Mouse (Mus musculus) frontal cortex, postnatal 10 days (tissue): ENCODE results near the gene Ptprm.

Experiments
- DNase-seq, 2 experiments: peaks; one replicate each; pipeline ENCODE4 v3.0.0; 2022; ENCODE audit warnings: low spot score in 2 of 2, mixed read lengths in 1 of 2

The Ptprm gene

DNA sequence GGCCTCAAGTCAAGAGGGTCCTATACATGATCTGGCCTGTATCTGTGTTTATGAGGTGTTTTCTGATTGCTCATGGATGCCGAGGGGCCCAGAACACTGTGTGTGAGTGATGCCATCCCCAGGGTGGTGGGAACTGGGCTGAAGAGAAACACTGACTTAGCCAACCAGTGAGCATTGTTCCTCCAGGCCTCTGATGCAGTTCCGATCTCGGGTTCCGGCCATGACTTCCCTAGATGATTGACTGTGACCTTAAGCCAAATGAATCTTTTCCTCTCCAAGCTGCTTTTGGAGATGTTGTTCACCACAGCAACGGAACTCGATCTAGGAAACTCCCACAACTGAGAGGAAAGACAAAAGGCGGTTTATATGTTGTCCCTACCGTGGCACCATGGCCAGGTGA, 9.1 kb downstream of the Ptprm start:
- DNase-seq, result no peak

DNA sequence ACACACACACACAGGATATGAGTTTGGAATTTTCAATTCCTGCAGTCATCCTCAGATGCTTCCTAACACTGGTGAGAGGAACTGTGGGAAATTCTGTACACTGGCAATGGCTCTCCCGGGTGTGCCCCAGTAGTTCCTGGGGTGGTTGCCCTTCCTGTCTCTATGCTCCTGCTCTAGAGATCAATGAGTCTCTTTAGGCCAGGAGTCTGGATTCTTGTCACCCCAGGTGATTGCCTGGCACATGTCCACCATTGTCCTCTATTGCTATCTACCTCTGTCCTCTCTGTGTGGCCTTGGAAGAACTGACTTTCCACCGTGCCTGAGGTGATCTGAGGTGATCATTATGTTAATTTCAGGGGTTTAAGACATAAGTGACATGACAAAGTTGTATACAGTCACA, 10.8 kb downstream of the Ptprm start:
- no peak for DNase-seq

DNA sequence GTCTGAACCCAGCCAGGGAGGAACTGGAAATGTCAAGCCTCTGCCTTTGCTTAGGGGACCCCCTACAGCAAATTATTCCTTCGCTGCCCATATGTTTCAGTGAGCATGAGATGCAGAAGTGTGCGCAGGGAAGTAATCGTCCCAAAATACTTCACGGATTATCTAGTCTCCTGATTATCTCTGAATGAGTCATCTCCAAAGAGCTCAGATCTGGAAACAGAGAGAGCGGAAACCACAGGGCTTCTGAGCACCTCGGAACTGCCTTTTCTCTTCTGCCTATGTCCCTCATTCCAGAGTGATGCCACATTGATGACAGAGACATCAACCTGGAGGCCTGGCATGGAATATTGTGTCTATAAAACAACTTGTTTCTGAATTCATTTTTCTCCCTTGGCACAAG, 11.3 kb downstream of the Ptprm start:
- no peak for DNase-seq

DNA sequence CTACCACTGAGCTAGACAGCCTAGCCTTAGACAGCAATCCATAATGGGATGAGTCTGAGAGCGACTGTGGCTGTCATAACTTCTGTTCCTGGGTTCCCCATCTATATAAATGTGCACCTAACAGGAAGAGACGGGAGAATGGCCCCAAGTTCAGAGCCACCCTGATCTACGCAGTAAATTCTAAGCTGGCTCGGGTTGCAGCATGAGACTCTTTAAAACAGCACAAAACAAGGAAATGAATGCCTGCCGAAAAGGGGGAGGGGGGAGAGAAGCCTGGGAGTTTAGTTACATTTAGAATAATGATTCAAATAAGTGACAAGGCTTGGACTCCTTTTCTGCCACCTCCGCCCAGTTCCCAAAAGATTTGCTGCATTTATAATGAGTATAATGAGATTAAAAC, 13.9 kb downstream of the Ptprm start:
- DNase-seq, result no peak

DNA sequence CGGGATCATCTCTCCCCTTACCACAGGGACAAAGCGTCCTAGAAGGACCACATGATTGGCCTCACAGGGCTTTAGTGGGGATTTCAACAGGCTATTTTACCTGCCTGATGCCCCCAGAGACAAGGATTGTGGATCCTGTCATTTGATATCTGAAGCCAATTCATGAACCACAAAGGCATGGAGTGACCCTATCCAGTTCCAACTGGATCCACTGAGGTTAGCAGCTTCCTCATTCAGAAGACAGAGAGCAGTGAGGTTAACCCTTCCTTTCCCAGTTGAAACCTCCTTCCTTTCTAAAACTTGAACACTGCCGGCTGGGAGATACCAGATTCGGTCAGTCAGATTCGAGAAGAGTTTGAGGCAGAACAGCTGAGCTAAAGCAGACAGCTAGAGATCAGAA, 14.7 kb downstream of the Ptprm start:
- DNase-seq, result no peak

DNA sequence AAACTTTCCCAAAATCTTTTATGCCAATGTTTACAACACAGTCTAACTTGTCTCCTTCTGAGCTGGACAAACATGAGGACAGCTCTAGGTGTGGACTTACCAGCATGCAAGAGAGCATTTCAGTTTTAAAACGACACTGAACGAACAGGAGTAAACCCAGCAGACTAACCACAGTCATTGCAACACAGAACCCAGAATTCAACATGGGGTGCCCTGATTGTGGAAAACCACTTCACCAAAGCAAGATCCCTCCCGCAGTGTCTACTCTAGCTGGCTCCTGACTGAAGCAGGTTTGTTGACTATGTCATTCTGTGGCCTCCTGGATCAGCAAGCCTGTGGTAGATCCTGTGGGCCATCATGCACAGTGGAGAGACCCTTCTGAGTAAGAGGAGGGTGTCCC, 19.9 kb downstream of the Ptprm start:
- no peak for DNase-seq

DNA sequence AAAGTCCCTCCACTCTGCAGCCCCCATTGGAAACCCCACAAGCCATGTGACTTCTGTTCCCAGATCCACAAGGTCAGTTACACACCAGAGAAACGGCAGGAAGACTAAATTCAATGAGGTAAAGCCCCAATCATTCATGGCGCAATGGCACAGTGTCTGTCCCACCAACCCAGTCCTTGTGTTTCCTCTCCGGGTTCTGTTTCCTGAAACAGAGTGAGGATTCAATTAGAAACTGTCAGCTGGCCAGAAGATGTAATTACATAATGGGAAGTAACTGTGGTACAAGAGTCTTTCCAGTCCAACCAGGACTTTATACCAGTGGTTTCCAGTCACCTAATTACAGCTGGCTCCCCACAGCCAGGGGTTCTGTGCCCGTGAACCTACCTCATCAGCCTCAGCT, 24.8 kb downstream of the Ptprm start:
- no peak for DNase-seq

DNA sequence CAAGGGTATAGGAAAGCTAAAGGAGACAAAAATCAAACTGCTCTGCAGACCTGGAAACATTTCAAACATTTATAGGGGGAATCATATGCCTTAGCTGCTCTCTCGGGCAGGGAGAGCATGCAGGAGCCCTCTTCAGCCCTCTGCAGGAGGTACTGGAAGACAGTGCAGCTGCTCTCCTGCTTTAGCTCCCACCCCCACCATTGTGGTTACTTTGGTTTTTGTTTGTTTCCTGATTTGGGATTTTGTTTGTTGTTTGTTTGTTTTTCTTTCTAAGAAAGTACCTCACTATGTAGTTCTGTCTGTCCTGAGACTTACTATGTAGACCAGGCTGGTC, 29.8 kb downstream of the Ptprm start:
- DNase-seq, result no peak

DNA sequence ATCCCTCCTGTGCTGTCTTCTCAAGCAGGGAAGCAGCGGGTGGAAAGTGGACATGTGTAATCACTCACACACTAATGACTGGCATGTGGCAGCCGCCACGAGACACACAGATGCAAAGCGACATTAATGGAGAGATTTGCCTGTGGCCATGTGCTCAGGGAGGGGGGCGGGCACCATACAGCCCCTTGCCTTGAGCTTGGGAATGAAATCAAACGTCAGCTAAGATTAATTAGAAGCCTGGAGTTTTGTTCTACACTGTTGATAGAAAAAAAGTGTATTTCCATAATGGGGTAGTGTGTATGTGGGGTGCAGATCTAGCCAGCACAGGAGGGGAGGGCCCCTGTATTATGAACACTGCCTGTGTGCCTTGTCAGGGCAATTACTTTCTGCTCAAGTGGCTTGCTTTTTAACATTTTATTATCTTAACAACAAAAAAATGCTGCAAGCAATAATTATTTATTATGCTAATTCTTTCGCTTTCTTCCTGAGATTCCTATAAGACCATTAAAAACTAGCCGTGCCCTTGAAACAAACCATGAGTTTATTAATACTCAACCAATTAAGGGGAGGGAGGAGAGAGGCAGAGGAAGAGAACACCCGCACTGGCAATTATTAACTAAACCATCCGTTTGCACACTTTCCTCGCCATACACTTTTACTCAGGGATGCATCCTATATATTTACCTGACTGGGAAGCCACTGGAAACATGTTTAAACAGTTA, 30.3 kb downstream of the Ptprm start:
- no peak for DNase-seq

DNA sequence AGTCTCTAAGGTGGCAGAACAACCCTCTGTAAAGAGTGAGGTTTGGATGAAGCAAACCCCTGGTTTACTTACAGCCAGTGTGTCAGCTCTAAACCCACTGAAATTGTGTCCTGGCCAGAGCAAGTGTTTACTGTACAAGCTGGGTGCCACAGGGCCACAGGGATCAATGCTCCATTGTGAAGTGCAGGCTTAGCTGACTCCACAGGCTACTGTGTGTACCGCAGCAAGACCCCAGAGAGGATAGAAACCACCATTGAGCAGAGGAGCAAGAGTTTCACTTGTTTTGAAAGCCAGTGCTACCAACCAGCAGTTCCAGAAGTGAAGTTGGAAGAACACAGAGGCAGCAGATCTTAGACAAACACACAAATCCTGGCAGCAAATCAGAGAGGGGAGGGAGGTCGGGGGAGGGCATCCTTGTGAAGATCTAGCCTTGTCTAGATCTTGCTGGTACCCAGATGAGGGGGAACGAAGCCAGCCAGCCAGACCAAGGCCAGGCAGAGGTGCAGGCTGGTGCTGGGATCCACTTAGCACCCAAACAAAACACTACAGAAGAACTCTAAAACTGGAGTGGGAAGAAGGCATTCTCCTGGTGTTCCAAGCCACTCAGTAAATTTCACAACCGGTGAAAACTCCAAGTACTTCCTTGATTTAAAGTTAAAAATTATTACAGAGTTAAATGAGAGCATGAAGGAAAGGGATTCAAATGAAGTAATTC, 39.6 kb downstream of the Ptprm start:
- DNase-seq, result peak in 1 of 2 experiments; percentile 8

DNA sequence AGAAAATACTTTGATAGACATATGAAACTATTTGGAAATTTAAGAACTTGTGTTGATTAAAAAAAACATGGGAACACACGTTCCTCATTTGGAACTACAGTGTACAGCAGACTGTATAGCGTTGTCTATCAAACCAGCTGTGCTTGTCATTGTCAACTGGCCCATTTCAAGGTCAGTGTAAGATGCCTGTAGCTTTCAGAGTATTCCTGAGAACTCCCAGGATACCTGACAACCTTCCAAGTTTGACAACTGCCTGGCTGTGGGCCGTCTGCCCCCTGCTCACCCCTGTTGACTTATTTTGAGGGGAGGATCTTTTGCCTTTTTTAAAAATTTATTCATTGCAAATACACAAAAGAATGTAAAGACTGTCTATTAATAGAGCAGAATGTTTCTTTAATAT, 45.8 kb downstream of the Ptprm start:
- no peak for DNase-seq

DNA sequence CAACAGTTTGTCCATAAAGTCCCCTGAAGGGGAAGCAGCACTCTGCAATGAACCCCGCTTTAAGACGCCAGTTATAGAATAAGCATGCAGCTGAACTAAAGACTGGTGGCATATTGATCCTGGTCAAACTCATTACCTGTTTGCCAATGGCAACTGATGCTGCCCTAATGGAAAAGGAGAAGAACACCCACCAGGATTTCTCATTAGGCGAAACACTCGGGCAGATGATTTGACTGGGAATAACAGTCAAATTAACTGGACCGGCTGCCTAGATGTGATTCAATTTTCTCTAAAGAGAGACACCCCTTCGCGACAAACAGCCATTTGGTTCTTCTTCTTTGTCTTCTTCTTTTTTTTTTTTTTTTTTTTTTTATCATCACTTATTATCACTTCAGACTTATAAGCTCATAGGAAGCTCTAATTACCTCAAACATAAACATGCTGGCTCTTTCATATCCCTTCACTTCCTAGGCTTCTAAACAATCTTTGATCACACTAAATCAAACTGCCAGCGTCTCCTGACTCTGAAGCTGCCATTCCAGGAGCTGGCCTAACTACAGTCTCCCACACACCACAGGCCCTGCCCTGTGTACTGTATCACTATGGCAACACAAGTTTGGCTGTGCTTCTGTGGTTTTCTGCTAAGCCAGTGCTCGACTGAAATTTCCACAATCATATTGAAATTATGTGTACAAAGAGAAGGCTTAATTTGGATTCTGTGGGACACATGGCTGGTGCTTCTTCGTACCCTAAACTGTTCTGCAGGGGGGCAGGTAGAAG, 48.0 kb downstream of the Ptprm start:
- no peak for DNase-seq

DNA sequence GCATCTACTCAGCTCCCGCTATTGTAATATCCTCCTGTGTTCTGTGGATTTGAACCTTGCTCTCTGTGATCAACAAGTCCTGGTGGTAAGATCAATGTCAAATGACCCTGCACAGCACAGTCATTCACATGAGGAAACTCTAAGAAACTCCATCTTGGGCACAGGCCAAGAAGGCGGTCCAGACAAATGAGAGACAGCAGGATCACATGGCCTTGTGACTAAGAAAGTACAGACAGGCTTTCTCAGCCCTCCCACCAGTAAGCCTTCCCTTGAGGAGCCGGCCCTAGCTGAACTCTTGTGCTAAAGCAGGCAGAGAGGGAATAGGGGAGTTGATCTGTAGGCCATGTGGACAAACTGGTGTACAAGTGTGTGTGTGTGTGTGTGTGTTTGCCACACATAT, 49.4 kb downstream of the Ptprm start:
- peak in 1 of 2 experiments; percentile 13 for DNase-seq

DNA sequence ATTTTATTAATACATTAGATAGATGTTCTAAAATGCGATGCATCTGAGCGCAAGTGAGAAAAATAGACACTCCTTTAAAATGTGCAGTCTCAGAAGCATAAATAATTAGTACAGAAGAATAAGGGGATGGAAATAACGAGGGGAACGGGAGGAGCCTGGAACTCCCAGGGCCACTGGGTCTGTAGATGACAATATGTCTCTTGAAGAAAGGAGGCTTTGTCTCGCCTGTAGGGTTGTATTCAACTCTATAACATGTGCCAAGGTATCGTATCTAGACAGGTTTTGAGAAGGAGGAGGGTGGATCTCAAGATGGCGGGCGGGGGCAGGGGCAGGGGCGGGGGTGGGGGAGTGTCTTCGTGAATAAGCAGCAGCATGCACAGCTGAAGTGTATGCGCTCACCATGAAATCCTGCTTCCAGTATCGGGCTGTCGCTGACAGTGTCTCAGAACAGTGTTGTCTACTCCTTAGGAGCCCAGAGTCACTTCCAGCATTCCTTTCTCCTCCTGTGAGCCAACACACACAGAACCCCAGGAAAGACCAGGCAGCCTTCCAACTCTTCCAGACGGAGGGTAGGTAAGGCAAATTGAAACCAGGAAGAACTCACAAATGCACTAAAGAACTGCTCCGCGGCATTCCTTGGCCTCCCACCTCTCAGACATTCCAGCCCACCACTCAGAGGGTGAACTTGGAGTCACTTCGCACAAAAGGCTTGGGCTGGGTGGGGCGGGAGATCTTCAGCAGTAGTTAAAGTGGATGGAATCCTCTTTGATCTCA, 50.7 kb downstream of the Ptprm start:
- DNase-seq, result peak in 1 of 2 experiments; percentile 17

DNA sequence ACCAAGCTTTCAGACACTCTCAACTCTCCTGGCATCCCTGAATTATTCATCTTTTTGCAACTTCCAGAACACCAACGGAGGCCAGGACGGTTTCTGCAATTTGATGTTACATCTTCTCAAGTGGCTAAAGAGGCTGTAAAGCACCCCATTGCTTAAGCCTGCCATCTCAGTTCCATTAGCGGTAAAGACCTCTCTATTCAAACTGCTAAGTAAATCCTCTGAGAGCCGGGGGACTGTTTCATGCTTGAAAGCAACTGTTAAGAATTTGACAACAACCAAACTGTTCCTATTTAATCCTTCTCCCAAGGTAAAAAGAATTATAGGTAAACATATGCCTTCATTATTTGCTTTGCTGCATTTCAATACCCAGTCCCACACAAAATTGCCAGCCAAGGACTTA, 51.7 kb downstream of the Ptprm start:
- no peak for DNase-seq

DNA sequence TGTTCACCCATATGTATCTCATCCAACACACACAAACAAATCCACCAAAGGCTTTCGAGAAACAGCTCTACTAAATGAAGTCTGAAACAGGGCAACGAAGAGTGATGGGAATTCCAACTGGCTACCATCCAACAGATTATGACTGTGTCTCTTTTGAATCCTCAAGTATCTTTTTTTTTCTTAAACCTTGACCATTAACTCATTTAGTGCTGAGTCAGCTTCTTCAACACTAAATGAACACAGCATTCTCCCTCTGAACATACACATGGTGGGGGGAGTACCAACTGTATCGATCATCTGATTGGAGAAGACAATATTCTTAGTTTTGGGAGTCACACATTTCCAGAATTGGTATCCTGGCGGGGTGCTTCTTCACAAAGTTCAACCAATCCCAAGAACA, 52.2 kb downstream of the Ptprm start:
- no peak for DNase-seq

DNA sequence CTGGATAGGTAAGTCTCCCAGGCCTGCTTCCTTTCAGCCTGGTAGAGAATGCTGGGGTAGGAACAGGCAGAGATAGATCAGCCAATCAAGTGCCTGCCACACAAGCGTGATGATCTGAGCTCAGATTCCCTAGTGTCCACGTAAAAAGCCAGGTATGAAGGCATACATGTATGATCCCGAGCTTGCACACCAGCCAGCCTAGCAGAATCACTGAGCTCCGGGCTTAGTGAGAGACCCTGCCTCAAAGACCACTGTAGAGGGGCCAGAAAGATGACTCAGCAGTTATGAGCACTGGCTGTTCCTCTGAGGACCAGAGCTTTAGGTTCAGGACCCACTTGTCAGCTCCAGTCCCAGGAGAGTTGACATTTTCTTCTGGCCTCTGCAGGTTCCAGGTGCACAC, 52.9 kb downstream of the Ptprm start:
- DNase-seq, result no peak

DNA sequence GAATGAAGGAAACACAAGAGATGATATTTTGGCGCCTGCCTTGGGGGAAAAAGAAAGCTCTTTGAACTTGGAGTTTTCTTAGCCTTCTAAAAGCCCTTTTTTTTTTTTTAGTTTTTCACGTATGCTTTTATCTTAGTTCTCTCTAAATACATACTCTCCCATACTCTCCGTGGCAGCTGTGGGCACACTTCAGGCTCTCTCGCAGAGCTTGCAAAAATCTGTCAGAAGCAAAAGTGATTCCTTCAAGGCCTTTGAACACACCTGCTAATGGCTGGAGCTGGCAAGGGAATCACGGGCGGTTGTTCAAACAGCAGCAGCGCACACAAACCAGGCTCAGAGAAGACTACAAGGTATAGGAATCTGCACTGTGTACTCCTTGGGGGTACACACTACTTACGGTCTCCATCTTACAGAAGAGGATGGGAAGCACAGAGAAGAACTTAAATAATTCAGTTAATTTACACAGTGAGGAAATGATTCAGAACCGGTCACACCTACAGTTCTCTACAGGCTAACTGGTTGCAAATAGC, 55.9 kb downstream of the Ptprm start:
- no peak for DNase-seq

DNA sequence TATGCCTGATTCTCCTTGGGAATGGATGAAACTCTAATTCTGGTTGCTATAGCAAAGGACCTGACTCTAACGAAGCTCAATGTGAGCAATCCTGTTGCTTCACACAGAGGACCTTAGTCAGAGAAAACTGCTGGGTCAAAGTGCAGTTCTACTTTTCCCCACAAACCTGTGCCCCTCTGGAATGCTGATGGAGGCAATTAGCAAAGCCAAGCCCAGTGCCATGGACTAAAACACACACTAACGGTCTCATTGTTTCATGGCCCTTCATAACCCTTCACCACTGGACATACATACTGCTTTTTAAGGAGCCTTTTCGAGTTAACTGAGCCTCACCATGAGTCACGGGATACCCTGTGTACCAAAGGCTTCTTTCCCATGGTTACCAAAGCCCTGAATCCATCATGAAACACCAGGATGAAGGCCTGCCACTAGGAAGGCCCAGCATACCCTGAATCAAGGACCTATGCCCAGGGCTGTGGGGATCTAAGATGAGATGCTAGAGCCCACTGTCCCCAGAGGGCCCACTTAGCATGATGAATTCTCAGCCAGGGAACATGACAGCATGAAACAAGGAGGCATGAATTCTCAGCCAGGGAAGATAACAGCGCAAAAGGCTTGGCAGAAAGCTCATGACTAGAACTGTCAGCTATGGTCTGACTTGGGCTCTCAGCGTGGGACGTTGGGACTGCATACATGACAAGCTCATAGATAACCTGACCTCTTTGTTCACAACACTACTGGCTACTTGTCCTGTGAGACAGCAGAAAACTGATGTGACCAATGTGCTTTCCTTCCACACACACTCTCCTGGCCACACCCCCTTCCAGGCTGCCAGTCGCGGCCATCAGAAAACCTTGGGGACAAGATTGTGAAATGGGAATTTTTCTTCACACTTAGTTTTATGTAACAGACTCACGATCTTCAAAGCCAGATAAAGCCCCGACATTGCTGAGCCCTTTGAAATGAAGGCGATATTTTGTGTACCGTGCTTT, 57.4 kb downstream of the Ptprm start:
- DNase-seq, result no peak

DNA sequence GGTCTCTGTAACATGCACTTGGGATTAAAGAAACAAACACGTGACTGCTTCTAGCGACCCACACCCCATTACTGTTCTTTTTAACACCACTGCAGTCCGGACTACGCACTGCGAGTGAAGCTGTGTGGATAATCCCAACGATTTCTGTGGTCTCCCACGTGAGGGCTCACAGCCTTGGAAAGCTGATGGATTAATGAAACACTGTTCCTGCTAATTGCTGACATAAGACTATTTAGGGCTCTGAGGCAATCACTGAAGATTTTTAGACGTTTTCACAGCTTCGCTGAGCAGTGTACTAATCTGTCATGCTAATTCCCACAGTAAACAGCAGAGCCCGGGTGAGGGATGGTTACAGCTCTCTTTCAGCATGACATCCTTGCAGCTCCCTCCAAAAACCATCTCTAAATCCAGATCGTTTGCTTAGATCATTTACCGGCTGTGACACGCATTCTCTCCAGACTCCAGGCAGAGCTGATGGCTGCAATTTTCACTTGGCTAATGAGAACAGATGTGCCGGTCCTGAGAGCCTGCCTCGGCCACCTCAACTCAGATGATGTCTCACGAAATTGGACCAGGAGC, 63.5 kb downstream of the Ptprm start:
- DNase-seq, result no peak
